Mouse (Mus musculus): ENCODE results near the gene Slc24a4.

Slc24a4 gene

GRCm38 (mm10) chr12:102310261-102310660, 181.7 kb downstream of the Slc24a4 start:
- DNase-seq: no peak

- no peak for DNase-seq
Observed at GRCm38 (mm10) chr12:102311454-102311853, 182.9 kb downstream of the Slc24a4 start.
